Mouse (Mus musculus) lung, adult 2 months (tissue): ENCODE measurements around the gene Edem3.

Experiments
- CTCF ChIP-seq: fragments of 200-500 bp; IDR thresholded peaks from 2 replicates; pipeline ENCODE4 v1.5.1; 2011; ENCODE audit warnings: mild to moderate bottlenecking, low read length, control low read depth; ENCODE audit not compliant: insufficient read depth
- POLR2A ChIP-seq: fragments of 200-500 bp; IDR thresholded peaks from 2 replicates; pipeline ENCODE4 v1.6.1; 2011; ENCODE audit warnings: low read depth, mild to moderate bottlenecking, control low read depth, low read length, borderline replicate concordance; ENCODE audit errors: extremely low read depth

DNA sequence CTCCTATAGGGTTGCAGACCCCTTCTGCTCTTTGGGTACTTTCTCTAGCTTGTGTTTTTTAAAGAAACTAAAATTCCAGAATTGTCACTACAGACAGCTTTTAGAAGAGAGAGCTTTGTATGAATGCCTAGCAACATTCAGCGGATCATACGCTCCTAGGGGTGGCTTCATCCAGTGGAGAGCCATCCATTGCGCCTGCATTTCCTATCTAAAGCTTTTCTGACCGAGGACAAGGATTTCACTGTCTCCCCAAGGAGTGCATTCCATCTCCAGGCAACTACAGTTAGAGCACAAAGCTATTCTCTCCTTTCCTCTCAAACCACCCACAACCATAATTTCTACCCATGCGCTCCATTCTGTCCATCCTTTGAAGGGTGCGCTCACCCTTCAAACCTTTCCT is 28.8 kb upstream of the Edem3 start:
- TF ChIP-seq CTCF: no peak
- no peak for TF ChIP-seq POLR2A
